Mouse (Mus musculus) midbrain, embryonic 13.5 days (tissue): ENCODE measurements around the gene Smyd4. TPM values are rescaled to one million over a fixed set of nuclear protein-coding genes. Genes with fewer than 3 reads are reported as not detected.

ENCODE experiments used
- ATAC-seq: fragments of 200-750 bp; cut with Nextera tagmentation; 2 replicates; pipeline ENCODE4 v1.8.0; 2017; ENCODE audit warnings: mild to moderate bottlenecking, moderate TSS enrichment, moderate library complexity
- H3K27ac ChIP-seq: fragments of 300-500 bp; sonication (generic); 2 replicates; pipeline ENCODE4 v1.5.1; 2015; ENCODE audit warnings: inconsistent platforms, mild to moderate bottlenecking, moderate library complexity
- H3K27me3 ChIP-seq: fragments of 300-500 bp; sonication (generic); 2 replicates; pipeline ENCODE4 v1.6.1; 2015; ENCODE audit warnings: mild to moderate bottlenecking, inconsistent platforms
- H3K36me3 ChIP-seq: fragments of 300-500 bp; sonication (generic); 2 replicates; pipeline ENCODE4 v1.6.1; 2015; ENCODE audit warnings: mild to moderate bottlenecking, inconsistent platforms
- H3K4me1 ChIP-seq: fragments of 300-500 bp; sonication (generic); replicated peaks from 2 replicates; pipeline ENCODE4 v1.6.1; 2015; ENCODE audit warnings: inconsistent platforms
- H3K4me2 ChIP-seq: fragments of 300-500 bp; sonication (generic); replicated peaks from 2 replicates; pipeline ENCODE4 v1.6.1; 2015; ENCODE audit warnings: moderate library complexity, mild to moderate bottlenecking, inconsistent platforms
- H3K4me3 ChIP-seq: fragments of 300-500 bp; sonication (generic); replicated peaks from 2 replicates; pipeline ENCODE4 v1.5.1; 2015; ENCODE audit warnings: mild to moderate bottlenecking, inconsistent platforms
- H3K9ac ChIP-seq: fragments of 300-500 bp; sonication (generic); replicated peaks from 2 replicates; pipeline ENCODE4 v1.6.1; 2015; ENCODE audit warnings: mild to moderate bottlenecking, inconsistent platforms
- H3K9me3 ChIP-seq: fragments of 300-500 bp; sonication (generic); 2 replicates; pipeline ENCODE4 v1.6.1; 2016; ENCODE audit warnings: mild to moderate bottlenecking, inconsistent platforms
- WGBS: fragments of 180-500 bp; shearing (Covaris S2); methylation state at CpG from one replicate; pipeline ENCODE4 v1.1.7; 2015; 5-methylcytosine and 5-hydroxymethylcytosine counted together
- polyA plus RNA-seq: library from polyadenylated mRNA; unstranded; fragments of >200 nt; fragmentation: Nextera tagmentation; extraction: Ambion mirVana; gene quantifications from 2 replicates; pipeline ENCODE4 v1.2.1, GENCODE M21; 2015

Gene Smyd4
- polyA plus RNA-seq, 1 experiment from 2014 or later = 15.3 TPM

- H3K9ac ChIP-seq = 0 out of 2 replicates have a peak overlapping the region, but pooled peaks have one; percentile 7
- no peaks in the 10 kb centered on the region for H3K4me1 ChIP-seq
- 74% methylated on average over 6 of the region's 6 CpGs for WGBS
- H3K36me3 ChIP-seq = peaks cover 3% of the 10 kb centered on the region; the same call in 1 of the 2 replicates
- H3K4me2 ChIP-seq = no peak overlapping the region
- ATAC-seq = no peak
- H3K9me3 ChIP-seq = no peaks in the 10 kb centered on the region
- no peak overlapping the region for H3K27ac ChIP-seq
- H3K4me3 ChIP-seq = no peak overlapping the region
- H3K27me3 ChIP-seq = no peaks in the 10 kb centered on the region
Observed at GRCm38 (mm10) chr11:75403301-75404052, 55.2 kb downstream of the Smyd4 start.

- ATAC-seq = no peak
Observed at GRCm38 (mm10) chr11:75404801-75405200, 56.6 kb downstream of the Smyd4 start.

GRCm38 (mm10) chr11:75406104-75406503, 57.9 kb downstream of the Smyd4 start:
- Histone ChIP-seq H3K27ac (no peak overlapping the region), H3K4me2 (no peak overlapping the region), H3K36me3 (peaks cover 3% of the 10 kb centered on the region; the same call in 1 of the 2 replicates), H3K27me3 (no peaks in the 10 kb centered on the region), H3K9ac (no peak overlapping the region), H3K4me1 (no peaks in the 10 kb centered on the region), H3K9me3 (no peaks in the 10 kb centered on the region), H3K4me3 (no peak overlapping the region)
- WGBS = 72% methylated on average over 4 of the region's 4 CpGs
- ATAC-seq = no peak

More at GRCm38 (mm10) chr11:75404801-75405200, 56.6 kb downstream of the Smyd4 start:
- no peak overlapping the region for H3K27ac ChIP-seq
- no peak overlapping the region for H3K4me3 ChIP-seq
- H3K9ac ChIP-seq = no peak overlapping the region
- no peak overlapping the region for H3K4me2 ChIP-seq
- no peaks in the 10 kb centered on the region for H3K27me3 ChIP-seq
- peaks cover 3% of the 10 kb centered on the region; the same call in 1 of the 2 replicates for H3K36me3 ChIP-seq
- 89% methylated on average over 6 of the region's 6 CpGs for WGBS
- H3K9me3 ChIP-seq = no peaks in the 10 kb centered on the region
- H3K4me1 ChIP-seq = no peaks in the 10 kb centered on the region

GRCm38 (mm10) chr11:75406865-75407264, 58.6 kb downstream of the Smyd4 start:
- no peak overlapping the region for H3K27ac ChIP-seq
- ATAC-seq = no peak
- no peaks in the 10 kb centered on the region for H3K9me3 ChIP-seq
- 38% methylated on average over 3 of the region's 3 CpGs for WGBS
- no peaks in the 10 kb centered on the region for H3K4me1 ChIP-seq
- no peak overlapping the region for H3K4me3 ChIP-seq
- no peaks in the 10 kb centered on the region for H3K27me3 ChIP-seq
- no peak overlapping the region for H3K9ac ChIP-seq
- peaks cover 3% of the 10 kb centered on the region; the same call in 1 of the 2 replicates for H3K36me3 ChIP-seq
- H3K4me2 ChIP-seq = no peak overlapping the region

- Histone ChIP-seq H3K4me3 (no peak overlapping the region), H3K9me3 (no peaks in the 10 kb centered on the region), H3K27me3 (no peaks in the 10 kb centered on the region), H3K36me3 (0 out of 2 replicates have a peak, but pooled peaks cover 3% of the 10 kb centered on the region), H3K4me2 (no peak overlapping the region), H3K4me1 (no peaks in the 10 kb centered on the region), H3K9ac (no peak overlapping the region), H3K27ac (no peak overlapping the region)
- ATAC-seq = no peak
- 74% methylated on average over 17 of the region's 17 CpGs for WGBS
Observed at GRCm38 (mm10) chr11:75409679-75410575, 61.7 kb downstream of the Smyd4 start.

GRCm38 (mm10) chr11:75410591-75410990, 62.4 kb downstream of the Smyd4 start:
- H3K9ac ChIP-seq = no peak overlapping the region
- no peak overlapping the region for H3K4me2 ChIP-seq
- no peak for ATAC-seq
- no peak overlapping the region for H3K4me3 ChIP-seq
- H3K36me3 ChIP-seq = 0 out of 2 replicates have a peak, but pooled peaks cover 3% of the 10 kb centered on the region
- 90% methylated on average over 7 of the region's 7 CpGs for WGBS
- no peak overlapping the region for H3K27ac ChIP-seq
- H3K4me1 ChIP-seq = peaks cover 3% of the 10 kb centered on the region; the same call in 1 of the 2 replicates
- H3K9me3 ChIP-seq = no peaks in the 10 kb centered on the region
- no peaks in the 10 kb centered on the region for H3K27me3 ChIP-seq

- ATAC-seq = no peak
- H3K9ac ChIP-seq = no peak overlapping the region
- H3K4me1 ChIP-seq = peaks cover 3% of the 10 kb centered on the region; the same call in 1 of the 2 replicates
- 67% methylated on average over 7 of the region's 7 CpGs for WGBS
- H3K36me3 ChIP-seq = no peaks in the 10 kb centered on the region
- no peaks in the 10 kb centered on the region for H3K27me3 ChIP-seq
- H3K4me2 ChIP-seq = no peak overlapping the region
- H3K27ac ChIP-seq = no peak overlapping the region
- no peaks in the 10 kb centered on the region for H3K9me3 ChIP-seq
- H3K4me3 ChIP-seq = no peak overlapping the region
Observed at GRCm38 (mm10) chr11:75415096-75415495, 66.9 kb downstream of the Smyd4 start.

GRCm38 (mm10) chr11:75415994-75416393, 67.8 kb downstream of the Smyd4 start:
- Histone ChIP-seq H3K27ac (no peak overlapping the region), H3K4me1 (peaks cover 3% of the 10 kb centered on the region; the same call in 1 of the 2 replicates), H3K9me3 (no peaks in the 10 kb centered on the region), H3K27me3 (no peaks in the 10 kb centered on the region), H3K9ac (no peak overlapping the region), H3K36me3 (no peaks in the 10 kb centered on the region), H3K4me3 (no peak overlapping the region), H3K4me2 (no peak overlapping the region)
- 90% methylated on average over 13 of the region's 13 CpGs for WGBS
- no peak for ATAC-seq

GRCm38 (mm10) chr11:75420037-75420436, 71.8 kb downstream of the Smyd4 start:
- no peaks in the 10 kb centered on the region for H3K27me3 ChIP-seq
- H3K36me3 ChIP-seq = no peaks in the 10 kb centered on the region
- no peak for ATAC-seq
- no peak overlapping the region for H3K9ac ChIP-seq
- 85% methylated on average over 7 of the region's 7 CpGs for WGBS
- H3K4me2 ChIP-seq = no peak overlapping the region
- no peak overlapping the region for H3K27ac ChIP-seq
- H3K9me3 ChIP-seq = no peaks in the 10 kb centered on the region
- H3K4me1 ChIP-seq = peaks cover 3% of the 10 kb centered on the region; the same call in 1 of the 2 replicates
- H3K4me3 ChIP-seq = no peak overlapping the region

GRCm38 (mm10) chr11:75420810-75421374, 72.7 kb downstream of the Smyd4 start:
- Histone ChIP-seq H3K27ac (no peak overlapping the region), H3K9me3 (no peaks in the 10 kb centered on the region), H3K9ac (no peak overlapping the region), H3K36me3 (no peaks in the 10 kb centered on the region), H3K4me3 (no peak overlapping the region), H3K4me1 (no peaks in the 10 kb centered on the region), H3K4me2 (no peak overlapping the region), H3K27me3 (no peaks in the 10 kb centered on the region)
- no peak for ATAC-seq
- WGBS = 71% methylated on average over 5 of the region's 5 CpGs

GRCm38 (mm10) chr11:75421375-75422012, 73.3 kb downstream of the Smyd4 start:
- Histone ChIP-seq H3K9me3 (no peaks in the 10 kb centered on the region), H3K27ac (no peak overlapping the region), H3K9ac (no peak overlapping the region), H3K4me1 (no peaks in the 10 kb centered on the region), H3K4me3 (no peak overlapping the region), H3K4me2 (no peak overlapping the region), H3K27me3 (no peaks in the 10 kb centered on the region), H3K36me3 (no peaks in the 10 kb centered on the region)
- no peak for ATAC-seq
- 54% methylated on average over 6 of the region's 6 CpGs for WGBS
